Mouse (Mus musculus): ENCODE results near the gene Agpat1.

The Agpat1 gene

GRCm38 (mm10) chr17:34585877-34586771, 17.9 kb upstream of the Agpat1 start:
- no peak for DNase-seq (ENCODE audit: low spot score in 2 of 2)

- DNase-seq (ENCODE audit: low spot score in 2 of 2), result peak; percentile 72 to 87
These were observed 17.2 kb upstream of the Agpat1 start for GRCm38 (mm10) chr17:34586796-34587422.

GRCm38 (mm10) chr17:34587423-34587811, 16.6 kb upstream of the Agpat1 start:
- peak; percentile 95 to 96 for DNase-seq (ENCODE audit: low spot score in 2 of 2)

- no peak for DNase-seq (ENCODE audit: low spot score in 2 of 2)
These were observed 16.2 kb upstream of the Agpat1 start for GRCm38 (mm10) chr17:34587814-34588213.

GRCm38 (mm10) chr17:34588767-34589166, 15.3 kb upstream of the Agpat1 start:
- no peak for DNase-seq (ENCODE audit: low spot score in 2 of 2)

GRCm38 (mm10) chr17:34589206-34589605, 14.9 kb upstream of the Agpat1 start:
- no peak for DNase-seq (ENCODE audit: low spot score in 2 of 2)

GRCm38 (mm10) chr17:34589681-34590101, 14.4 kb upstream of the Agpat1 start, which contains the start of gene Gpsm3:
TSS of gene Gpsm3 (plus strand) at chr17:34589806.
- DNase-seq (ENCODE audit: low spot score in 2 of 2), result no peak

- DNase-seq (ENCODE audit: low spot score in 2 of 2), result no peak
These were observed 13.7 kb upstream of the Agpat1 start for GRCm38 (mm10) chr17:34590154-34590987.

GRCm38 (mm10) chr17:34591029-34591993, 12.8 kb upstream of the Agpat1 start, which contains the start of gene Pbx2:
TSS of gene Pbx2 (plus strand) at chr17:34591266.
- DNase-seq (ENCODE audit: low spot score in 2 of 2), result no peak

- peak in 1 of 2 experiments; percentile 47 for DNase-seq (ENCODE audit: low spot score in 2 of 2)
These were observed 12.1 kb upstream of the Agpat1 start for GRCm38 (mm10) chr17:34591994-34592375.

- no peak for DNase-seq (ENCODE audit: low spot score in 2 of 2)
These were observed 11.2 kb upstream of the Agpat1 start for GRCm38 (mm10) chr17:34592581-34593549.

- DNase-seq (ENCODE audit: low spot score in 2 of 2), result no peak
These were observed 10.1 kb upstream of the Agpat1 start for GRCm38 (mm10) chr17:34593752-34594525.

- DNase-seq (ENCODE audit: low spot score in 2 of 2), result no peak
These were observed 8.0 kb upstream of the Agpat1 start for GRCm38 (mm10) chr17:34596098-34596497.

GRCm38 (mm10) chr17:34597566-34598095, 6.4 kb upstream of the Agpat1 start, which contains the start of gene Ager:
TSS of gene Ager (plus strand) at chr17:34597862.
- DNase-seq (ENCODE audit: low spot score in 2 of 2), result no peak

- no peak for DNase-seq (ENCODE audit: low spot score in 2 of 2)
These were observed 4.2 kb upstream of the Agpat1 start for GRCm38 (mm10) chr17:34599891-34600290.

- DNase-seq (ENCODE audit: low spot score in 2 of 2), result no peak
These were observed 2.3 kb upstream of the Agpat1 start for GRCm38 (mm10) chr17:34601796-34602195.

- DNase-seq (ENCODE audit: low spot score in 2 of 2), result peak; percentile 98 to 99
These were observed 544 bp upstream of the Agpat1 start, which contains the start of gene Rnf5 for GRCm38 (mm10) chr17:34603375-34604060. TSS of gene Rnf5 (minus strand) at chr17:34603690.

All from frontal cortex, postnatal 25 days (tissue).